Mouse (Mus musculus): ENCODE data around the gene Pdx1.

DNA sequence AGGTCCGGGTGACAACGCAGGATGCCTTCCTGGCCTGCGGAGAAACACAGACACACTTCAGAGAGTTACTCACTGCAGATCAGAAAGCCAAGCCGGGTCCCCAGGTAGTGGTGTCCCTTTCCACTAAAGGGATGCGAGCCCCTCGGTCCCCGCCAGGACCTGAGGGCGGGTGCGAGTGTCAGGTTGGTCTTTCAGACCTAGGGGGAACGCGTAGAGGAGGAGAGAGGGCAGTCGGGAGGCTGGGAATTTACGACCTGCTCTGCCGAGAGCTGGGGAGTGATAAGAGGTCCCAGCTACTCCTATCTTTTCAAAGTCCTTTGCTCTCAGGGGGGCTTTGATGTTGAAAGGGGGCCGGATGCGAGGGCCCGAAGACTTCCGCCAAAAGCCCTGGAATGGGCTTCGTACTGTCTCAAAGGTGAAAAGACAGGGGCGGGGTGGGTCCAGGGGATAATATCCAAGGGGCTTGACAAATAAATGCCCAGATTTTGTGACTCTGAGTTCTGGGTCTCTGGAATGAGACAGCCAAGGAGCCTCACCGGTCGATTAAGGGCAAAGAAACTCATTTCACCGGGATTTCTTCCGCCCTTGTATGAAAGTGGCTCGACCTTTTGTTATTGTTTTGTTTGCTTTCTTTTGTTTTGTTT lies 45.8 kb downstream of the Pdx1 start:
- no peak for TF ChIP-seq CTCF (IDR thresholded peaks at IDR 0.05; ENCODE audit: borderline replicate concordance, control insufficient read depth, extremely low read depth, insufficient read depth, low read length, poor library complexity)
- TF ChIP-seq POLR2A (IDR thresholded peaks at IDR 0.05; ENCODE audit: control insufficient read depth, extremely low read depth, insufficient read depth, low read length, poor library complexity), result no peak
